Mouse (Mus musculus): ENCODE measurements around the gene Sdsl.

Sdsl gene

GRCm38 (mm10) chr5:120495064-120495702 lies 22.6 kb upstream of the Sdsl start:
- DNase-seq (ENCODE audit: low spot score) = no peak

DNA sequence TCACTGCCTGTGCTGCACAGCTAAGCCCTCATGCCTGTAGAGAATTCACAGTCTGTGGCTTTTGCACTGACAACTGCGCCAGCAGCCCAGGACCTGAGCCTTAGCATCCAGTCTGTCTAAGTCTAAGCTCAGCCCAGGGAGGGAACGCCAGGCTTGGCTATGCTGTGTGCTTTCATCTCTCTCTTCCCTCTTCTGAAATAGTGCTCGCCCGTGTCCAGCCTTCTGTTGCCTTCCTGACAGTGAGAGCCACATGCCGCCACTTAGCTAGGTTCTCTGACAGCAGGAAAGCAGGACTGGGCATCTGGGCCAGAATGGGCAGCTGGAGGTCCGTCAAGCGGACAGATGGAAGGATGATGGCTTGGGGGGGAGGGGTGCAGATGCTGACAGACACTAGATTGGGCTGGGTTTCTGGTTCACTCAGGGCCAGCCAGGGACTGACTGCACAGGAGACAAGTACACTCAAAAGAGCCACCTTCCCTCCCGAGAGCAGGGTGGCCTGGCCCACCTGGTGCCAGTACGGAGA lies 21.3 kb upstream of the Sdsl start:
- DNase-seq (ENCODE audit: low spot score) = no peak

DNA sequence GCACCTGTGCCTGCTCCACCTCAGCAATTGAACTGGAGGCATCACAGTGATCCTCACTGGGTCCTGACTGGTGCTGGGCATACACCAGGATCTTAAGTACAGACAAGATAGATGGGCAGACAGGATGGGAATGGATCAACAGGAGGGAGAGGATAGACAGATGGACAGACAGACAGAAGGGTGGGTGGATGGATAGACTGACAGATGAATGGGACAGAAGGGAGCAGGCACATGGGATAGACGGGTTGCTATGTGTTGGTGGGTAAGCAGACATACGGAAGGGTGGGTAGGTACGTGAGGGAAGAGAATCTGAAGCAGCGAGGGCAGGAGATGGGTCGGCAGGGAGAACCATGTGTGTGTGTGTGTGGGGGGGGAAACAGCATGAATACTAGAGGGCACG lies 20.8 kb upstream of the Sdsl start:
- DNase-seq (ENCODE audit: low spot score) = no peak

DNA sequence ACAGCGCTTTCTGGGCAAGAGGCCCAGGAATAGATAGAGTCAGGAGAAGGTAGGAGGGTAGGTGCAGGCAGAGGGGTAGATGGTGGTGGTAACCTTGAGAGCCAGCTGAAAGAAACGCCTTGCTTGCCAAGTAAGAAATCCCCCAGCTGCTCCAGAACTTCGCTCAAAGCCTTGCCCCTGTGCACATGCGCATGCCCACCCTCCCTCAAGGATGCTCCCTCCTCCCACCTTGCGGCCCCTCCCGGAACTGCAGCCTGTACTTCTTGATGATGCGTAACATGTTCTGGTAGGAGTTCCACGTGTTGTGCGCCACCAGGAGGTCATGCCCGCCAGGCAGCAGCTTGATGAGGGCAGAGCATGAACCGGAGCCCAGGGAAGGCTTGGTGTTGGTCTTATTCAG lies 19.8 kb upstream of the Sdsl start:
- no peak for DNase-seq (ENCODE audit: low spot score)

DNA sequence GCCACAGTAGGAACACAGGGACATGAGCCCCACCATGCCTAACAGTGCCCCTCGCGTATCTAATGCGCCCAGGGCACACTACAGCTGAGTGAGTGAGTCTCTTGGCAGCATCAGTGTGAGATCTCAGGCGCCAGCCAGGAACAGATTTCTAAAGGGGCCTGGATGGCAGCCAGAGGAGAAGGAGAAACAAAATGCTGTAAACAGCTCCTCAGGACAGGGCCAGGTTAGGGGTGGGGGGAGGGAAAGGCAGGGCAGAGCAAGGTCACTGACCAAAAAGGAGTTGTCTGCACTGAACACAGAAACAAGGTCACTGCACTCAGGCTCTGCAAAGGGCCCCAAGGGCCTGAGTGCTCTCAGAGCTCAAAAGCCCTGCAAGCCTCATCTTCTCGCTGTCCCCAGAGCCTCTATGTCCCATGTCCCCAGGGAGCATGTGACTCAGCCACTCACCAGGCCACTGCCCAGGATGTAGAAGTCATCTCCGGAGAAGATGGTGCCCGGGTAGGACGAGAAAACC lies 18.1 kb upstream of the Sdsl start:
- no peak for DNase-seq (ENCODE audit: low spot score)

GRCm38 (mm10) chr5:120487844-120488243 lies 15.2 kb upstream of the Sdsl start:
- no peak for DNase-seq (ENCODE audit: low spot score)

- no peak for DNase-seq (ENCODE audit: low spot score)
Observed at GRCm38 (mm10) chr5:120483399-120483798, 10.8 kb upstream of the Sdsl start.

GRCm38 (mm10) chr5:120481205-120481604 lies 8.6 kb upstream of the Sdsl start:
- no peak for DNase-seq (ENCODE audit: low spot score)

DNA sequence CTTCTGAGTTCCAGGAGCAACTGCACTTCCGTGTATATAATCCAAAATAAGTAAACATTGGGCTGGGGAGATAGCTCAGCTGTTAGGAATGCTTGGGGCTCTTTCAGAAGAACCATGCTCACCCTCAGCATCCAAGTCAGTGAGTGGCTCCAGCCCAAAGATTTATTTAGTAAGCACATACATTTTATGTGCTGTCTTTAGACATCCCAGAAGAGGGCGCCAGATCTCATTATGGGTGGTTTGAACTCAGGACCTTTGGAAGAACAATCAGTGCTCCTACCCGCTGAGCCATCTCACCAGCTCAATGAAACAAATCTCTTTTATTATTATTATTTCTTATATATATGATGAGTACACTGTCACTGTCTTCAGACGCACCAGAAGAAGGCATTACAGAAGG lies 6.9 kb upstream of the Sdsl start:
- no peak for DNase-seq (ENCODE audit: low spot score)

DNA sequence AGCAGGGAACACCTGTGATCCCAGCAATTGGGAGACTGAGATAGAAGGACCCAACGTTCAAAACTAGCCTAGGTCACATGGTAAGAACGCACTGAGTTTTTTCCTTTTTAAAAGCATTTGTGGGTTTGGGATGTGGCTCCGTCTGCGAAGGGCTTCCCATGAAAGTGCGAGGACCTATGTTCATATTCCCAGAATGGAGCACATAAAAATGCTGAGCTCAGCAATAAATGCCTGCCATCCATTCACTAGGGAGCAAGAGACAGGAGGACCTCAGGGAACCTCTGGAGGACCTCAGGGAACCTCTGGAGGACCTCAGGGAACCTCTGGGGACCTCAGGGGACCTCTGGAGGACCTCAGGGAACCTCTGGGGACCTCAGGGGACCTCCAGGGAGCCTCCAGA lies 5.4 kb upstream of the Sdsl start:
- DNase-seq (ENCODE audit: low spot score) = no peak

DNA sequence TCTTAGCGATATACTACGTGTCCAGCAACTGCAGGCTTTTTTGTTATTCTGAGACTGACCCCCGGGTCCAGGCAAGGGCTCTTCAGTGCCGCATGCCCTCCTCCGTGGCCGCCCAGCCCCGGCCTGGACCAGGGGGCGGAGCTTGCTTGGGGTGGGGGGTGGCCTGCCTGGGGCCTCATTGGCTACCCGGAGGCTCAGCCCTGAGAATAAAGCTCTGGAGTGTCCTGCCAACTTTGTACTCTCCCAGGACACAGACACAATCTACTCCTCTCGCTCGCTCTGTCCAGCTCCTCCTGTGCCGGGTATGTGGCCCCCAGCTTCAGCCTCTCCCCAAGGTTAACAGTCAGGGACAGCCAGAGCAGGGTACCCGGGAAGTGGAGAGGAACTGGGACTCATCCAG lies 3.7 kb upstream of the Sdsl start, which contains the start of gene Sds:
Sds (plus strand) TSS at position 231 of the 400 bp plus-strand sequence.
- DNase-seq (ENCODE audit: low spot score) = no peak

DNA sequence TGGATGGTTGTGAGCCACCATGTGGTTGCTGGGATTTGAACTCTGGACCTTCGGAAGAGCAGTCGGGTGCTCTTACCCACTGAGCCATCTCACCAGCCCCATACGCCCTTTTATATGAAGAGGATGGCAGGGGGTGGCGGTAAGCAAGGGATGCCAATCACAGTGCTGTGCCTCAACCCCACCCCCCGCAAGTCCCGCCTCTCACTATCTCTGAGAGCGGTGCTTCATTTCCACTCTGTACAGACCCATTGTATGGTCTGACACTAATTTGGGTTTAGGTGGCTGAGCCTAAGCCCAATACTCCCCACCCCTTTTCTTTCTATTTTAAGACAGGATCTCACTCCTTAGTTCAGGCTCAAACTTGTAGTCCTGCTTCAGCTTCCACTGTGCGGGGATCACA lies 3.3 kb upstream of the Sdsl start:
- DNase-seq (ENCODE audit: low spot score) = no peak

DNA sequence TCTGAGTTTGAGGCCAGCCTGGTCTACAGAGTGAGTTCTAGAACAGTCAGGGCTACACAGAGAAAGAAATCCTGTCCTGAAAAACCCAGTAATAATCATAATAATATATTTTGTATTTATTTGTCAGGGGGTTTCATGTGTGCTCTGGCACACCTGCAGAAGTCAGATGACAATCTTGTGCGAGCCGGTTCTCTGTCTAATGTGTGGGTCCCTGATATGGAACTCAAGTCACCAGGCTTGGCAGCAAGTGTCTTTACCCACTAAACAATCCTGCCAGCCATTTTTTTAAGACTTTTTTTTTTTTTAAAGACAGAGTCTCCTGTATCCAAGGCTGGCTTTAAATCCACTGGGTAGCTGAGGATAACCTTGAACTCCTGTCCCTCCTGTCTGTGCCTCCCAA lies 751 bp upstream of the Sdsl start:
- no peak for DNase-seq (ENCODE audit: low spot score)

GRCm38 (mm10) chr5:120471538-120471937 lies 1.1 kb downstream of the Sdsl start:
- no peak for DNase-seq (ENCODE audit: low spot score)

DNA sequence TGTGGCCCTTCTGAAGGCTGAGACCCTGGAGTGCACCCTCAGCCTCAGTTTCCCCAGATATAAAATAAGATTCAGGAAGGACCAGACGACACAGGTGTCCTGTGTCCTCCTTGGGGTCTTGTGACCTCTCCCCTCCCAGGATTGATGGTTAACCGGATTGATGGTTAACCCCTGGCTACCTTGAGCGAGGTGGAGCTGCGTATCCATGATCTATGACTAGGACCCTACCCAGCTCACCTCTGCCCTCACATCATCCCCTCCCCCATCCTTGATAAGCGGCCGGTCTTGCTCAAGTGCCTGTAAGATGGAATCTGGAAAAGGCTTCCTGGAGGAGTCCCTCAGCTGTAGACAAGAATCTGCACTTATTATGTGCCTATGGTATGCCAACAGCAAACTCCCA lies 3.8 kb downstream of the Sdsl start:
- DNase-seq (ENCODE audit: low spot score) = no peak

GRCm38 (mm10) chr5:120468336-120468735 lies 4.3 kb downstream of the Sdsl start:
- no peak for DNase-seq (ENCODE audit: low spot score)

DNA sequence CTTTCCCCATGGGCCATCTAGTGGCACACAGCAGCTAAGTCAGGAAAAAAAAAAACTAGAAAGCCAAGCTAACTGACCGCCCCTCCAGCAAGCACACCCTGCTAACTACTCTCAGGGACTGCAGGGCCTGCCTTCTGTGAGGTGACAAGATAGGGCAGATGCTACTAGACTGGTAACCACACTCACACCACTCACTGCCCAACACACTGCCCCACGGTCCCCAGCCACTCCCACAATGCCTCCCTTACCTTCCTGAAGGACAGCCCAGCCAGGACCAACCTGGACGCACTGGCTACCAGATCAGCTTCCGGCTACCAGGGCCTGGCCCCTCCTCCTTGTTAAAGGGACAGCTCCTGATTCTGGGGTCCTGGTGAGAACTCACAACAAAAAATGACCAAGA lies 5.6 kb downstream of the Sdsl start:
- no peak for DNase-seq (ENCODE audit: low spot score)

DNA sequence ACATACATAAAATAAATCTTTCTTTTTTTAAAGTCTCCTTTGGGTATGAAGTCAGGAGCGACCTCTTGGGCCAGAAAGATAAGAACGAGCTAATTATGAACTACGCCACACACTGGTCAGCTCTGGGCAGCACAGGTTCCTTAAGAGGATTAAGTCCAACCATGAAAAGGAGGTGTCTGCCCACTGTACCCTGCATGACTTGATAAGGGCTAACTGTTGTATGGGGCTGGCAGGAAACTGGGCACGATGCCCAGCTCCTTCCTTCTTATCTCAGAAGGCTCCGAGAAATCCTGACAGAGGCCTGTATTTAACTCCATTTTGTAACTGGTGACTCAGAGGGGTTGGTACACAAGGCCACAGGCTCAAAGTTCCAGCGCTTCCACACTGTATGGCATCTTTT lies 6.8 kb downstream of the Sdsl start:
- DNase-seq (ENCODE audit: low spot score) = peak; percentile 34

- peak; percentile 34 for DNase-seq (ENCODE audit: low spot score)
Observed at GRCm38 (mm10) chr5:120465062-120465461, 7.5 kb downstream of the Sdsl start.

- DNase-seq (ENCODE audit: low spot score) = peak; percentile 25
Observed at GRCm38 (mm10) chr5:120464321-120464720, 8.3 kb downstream of the Sdsl start.

GRCm38 (mm10) chr5:120461902-120462301 lies 10.7 kb downstream of the Sdsl start:
- no peak for DNase-seq (ENCODE audit: low spot score)

GRCm38 (mm10) chr5:120459133-120459532 lies 13.5 kb downstream of the Sdsl start:
- DNase-seq (ENCODE audit: low spot score) = peak; percentile 37

- peak; percentile 59 for DNase-seq (ENCODE audit: low spot score)
Observed at GRCm38 (mm10) chr5:120457628-120458027, 15.0 kb downstream of the Sdsl start.

All from c-Kit-positive CD71-positive TER-119-positive erythroid progenitor cells, embryonic 14.5 days (primary cell).